Mouse (Mus musculus) lung, adult 2 months (tissue): ENCODE data around the gene Gpr19.

ENCODE experiments used
- CTCF ChIP-seq: fragments of 200-500 bp; IDR thresholded peaks from 2 replicates; pipeline ENCODE4 v1.5.1; 2011; ENCODE audit warnings: mild to moderate bottlenecking, low read length, control low read depth; ENCODE audit not compliant: insufficient read depth
- POLR2A ChIP-seq: fragments of 200-500 bp; IDR thresholded peaks from 2 replicates; pipeline ENCODE4 v1.6.1; 2011; ENCODE audit warnings: low read depth, mild to moderate bottlenecking, control low read depth, low read length, borderline replicate concordance; ENCODE audit errors: extremely low read depth

DNA sequence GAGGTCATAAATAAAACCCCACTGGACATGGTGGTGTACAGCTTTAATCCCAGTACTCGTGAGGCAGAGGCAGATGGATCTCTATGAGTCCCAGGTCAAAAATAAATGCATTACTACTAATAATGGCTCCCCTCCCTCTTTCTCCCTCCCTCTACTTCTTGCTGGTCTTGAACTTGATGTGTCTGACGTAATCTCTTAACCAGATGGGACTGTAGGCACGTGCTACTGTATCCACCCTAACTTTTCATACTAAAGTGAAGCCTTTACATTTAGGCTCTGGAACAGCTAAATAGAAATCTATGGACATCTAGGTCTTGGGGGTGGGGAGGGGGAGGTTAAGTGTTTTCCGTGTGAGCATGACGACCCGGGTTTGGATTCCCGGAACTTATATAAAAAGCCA lies 32.0 kb upstream of the Gpr19 start:
- no peak for TF ChIP-seq CTCF
- TF ChIP-seq POLR2A = no peak
